Mouse (Mus musculus): ENCODE measurements around the gene Hoxc9. TPM values are rescaled to one million over a fixed set of nuclear protein-coding genes. Genes with fewer than 3 reads are reported as not detected.

Hoxc9 gene
- total RNA-seq, 2 experiments from 2014 or later, result not detected

- no peak overlapping the region for H3K27ac ChIP-seq
- TF ChIP-seq CTCF (conservative IDR thresholded peaks at IDR 0.05), result no peak
- DNase-seq (ENCODE audit: low spot score in 2 of 2), result no peak
- no peak overlapping the region for H3K4me3 ChIP-seq
These were observed 11.8 kb downstream of the Hoxc9 start for GRCm38 (mm10) chr15:102988078-102988477.

- DNase-seq (ENCODE audit: low spot score in 2 of 2), result no peak
- TF ChIP-seq CTCF (conservative IDR thresholded peaks at IDR 0.05), result no peak
- H3K4me3 ChIP-seq, result no peak within 1 kb of the TSS
- no peak within 1 kb of the TSS for H3K27ac ChIP-seq
These were observed 14.5 kb downstream of the Hoxc9 start, which contains the start of gene Hoxc8 for GRCm38 (mm10) chr15:102990461-102991397. Gene Hoxc8, plus strand, starts transcription at chr15:102990607.

- DNase-seq (ENCODE audit: low spot score in 2 of 2), result no peak
- no peak overlapping the region for H3K27ac ChIP-seq
- no peak for TF ChIP-seq CTCF (conservative IDR thresholded peaks at IDR 0.05)
- H3K4me3 ChIP-seq, result no peak overlapping the region
These were observed 15.5 kb downstream of the Hoxc9 start for GRCm38 (mm10) chr15:102991782-102992181.

- no peak for DNase-seq (ENCODE audit: low spot score in 2 of 2)
- Histone ChIP-seq H3K4me3 (no peak overlapping the region), H3K27ac (no peak overlapping the region)
- no peak for TF ChIP-seq CTCF (conservative IDR thresholded peaks at IDR 0.05)
These were observed 16.0 kb downstream of the Hoxc9 start for GRCm38 (mm10) chr15:102992206-102992605.

DNA sequence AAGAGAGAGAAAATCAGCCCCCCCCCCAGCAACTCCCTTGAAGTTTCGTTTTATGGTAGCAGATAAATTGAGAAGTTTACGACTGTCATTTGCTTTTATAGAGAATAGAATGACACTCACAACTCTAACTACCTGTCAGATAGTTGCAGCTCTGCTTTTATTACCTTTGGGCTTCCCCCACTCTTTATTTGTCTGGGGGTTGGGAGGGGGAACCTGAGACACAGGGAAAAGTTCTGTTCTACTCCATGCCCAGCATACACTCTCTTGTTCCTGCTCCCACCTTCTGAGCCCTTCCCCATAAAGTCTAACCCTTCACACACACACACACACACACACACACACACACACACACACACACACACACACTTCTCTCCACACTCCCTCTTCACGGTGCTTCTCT is 16.6 kb downstream of the Hoxc9 start:
- Histone ChIP-seq H3K27ac (no peak overlapping the region), H3K4me3 (no peak overlapping the region)
- DNase-seq (ENCODE audit: low spot score in 2 of 2), result no peak
- no peak for TF ChIP-seq CTCF (conservative IDR thresholded peaks at IDR 0.05)

DNA sequence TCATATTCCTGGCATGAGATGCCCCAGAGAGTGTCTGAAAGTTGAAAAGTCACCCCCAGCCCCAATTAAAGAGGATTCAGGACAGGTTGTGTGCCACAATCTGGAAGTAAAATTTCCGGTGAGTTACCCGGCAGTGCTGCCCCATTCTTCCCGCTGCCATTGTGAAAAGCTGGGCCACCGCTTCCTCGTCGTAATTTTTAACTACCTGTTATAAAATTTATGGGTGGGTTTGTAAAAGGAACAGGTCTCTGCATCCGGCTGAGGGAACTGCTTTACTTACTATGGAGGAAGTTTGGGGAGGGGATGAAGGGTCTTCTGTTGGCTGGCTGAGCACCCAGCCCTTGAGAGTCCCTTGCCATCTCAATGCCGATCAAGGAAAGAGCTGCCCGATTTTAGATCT is 20.3 kb downstream of the Hoxc9 start:
- no peak for TF ChIP-seq CTCF (conservative IDR thresholded peaks at IDR 0.05)
- no peak overlapping the region for H3K4me3 ChIP-seq
- H3K27ac ChIP-seq, result no peak overlapping the region
- no peak for DNase-seq (ENCODE audit: low spot score in 2 of 2)

DNA sequence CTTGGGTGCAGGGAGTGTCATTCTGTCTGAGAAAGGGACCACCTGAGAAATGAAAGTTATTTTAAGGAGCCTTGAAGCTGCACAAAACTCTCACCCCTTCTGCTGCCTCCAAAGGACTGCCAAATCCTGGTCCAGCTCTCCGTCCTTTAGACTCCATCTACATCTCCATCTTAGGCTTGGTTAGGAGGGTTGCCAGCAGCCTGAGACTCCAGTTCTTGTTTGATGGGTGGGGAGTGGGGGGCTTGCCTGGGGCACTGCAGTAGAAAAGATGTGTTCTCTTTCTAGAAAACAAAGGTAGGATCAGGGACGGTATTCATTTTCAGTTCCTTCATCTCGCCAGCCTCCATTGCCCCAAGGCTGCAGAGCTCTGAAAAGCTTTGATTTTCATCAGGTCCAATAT is 21.2 kb downstream of the Hoxc9 start:
- DNase-seq (ENCODE audit: low spot score in 2 of 2), result no peak
- H3K27ac ChIP-seq, result no peak overlapping the region
- no peak overlapping the region for H3K4me3 ChIP-seq
- no peak for TF ChIP-seq CTCF (conservative IDR thresholded peaks at IDR 0.05)

DNA sequence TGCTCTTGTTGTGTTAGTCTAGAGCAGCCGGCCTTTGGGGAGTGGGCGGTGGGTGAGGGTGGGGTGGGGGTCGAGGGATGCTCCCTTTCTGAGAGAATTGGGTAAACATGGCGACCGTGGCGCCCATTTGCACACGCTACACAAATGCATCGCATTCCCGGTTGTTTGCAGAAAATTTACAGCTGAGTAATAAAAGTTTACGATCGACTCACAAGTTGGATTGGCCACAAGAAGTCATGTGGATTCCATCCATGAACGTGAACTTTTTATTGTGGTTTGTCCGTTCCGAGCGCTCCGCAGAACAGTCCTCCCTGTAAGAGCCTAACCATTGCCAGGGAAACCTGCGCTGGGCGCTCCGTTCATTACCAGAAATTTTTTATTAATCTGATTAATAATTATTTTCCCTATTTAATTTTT is 21.7 kb downstream of the Hoxc9 start, which contains the start of gene Hoxc6:
Hoxc6 (plus strand) TSS at position 319 of the 417 bp plus-strand sequence.
- no peak within 1 kb of the TSS for H3K27ac ChIP-seq
- no peak for TF ChIP-seq CTCF (conservative IDR thresholded peaks at IDR 0.05)
- DNase-seq (ENCODE audit: low spot score in 2 of 2), result no peak
- peak within 1 kb of the TSS; percentile 51 for H3K4me3 ChIP-seq

DNA sequence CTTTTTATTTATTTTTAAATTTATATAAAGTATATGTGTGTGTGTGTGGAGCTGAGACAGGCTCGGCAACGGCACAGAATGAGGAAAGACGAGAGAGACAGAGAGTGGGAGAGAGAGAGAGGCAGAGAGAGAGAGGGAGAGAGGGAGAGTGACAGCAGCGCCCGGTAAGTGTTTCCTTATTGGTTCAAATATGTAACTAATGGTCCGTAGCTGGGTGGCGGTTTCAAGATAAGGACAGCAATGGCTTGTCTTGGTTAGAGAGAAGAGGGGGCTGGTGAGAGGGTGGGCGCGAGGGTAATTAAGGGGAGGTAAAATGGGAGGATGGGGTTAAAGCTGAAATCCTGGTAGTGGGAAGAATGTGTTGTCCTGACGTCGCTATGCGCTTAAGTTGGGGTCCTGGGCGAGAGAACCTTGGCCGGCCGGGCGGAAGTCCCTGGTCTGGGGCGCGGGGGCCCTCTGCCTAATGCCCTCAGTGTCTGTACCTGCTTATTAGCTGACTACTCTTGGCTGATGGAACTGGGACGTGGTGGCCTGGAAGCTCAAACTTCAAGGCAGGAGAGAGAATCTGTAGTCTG is 22.5 kb downstream of the Hoxc9 start:
- no peak for DNase-seq (ENCODE audit: low spot score in 2 of 2)
- Histone ChIP-seq H3K4me3 (peak overlapping the region; percentile 51), H3K27ac (no peak overlapping the region)
- TF ChIP-seq CTCF (conservative IDR thresholded peaks at IDR 0.05), result no peak

- TF ChIP-seq CTCF (conservative IDR thresholded peaks at IDR 0.05), result no peak
- Histone ChIP-seq H3K4me3 (peak overlapping the region; percentile 51), H3K27ac (no peak overlapping the region)
- DNase-seq (ENCODE audit: low spot score in 2 of 2), result peak; percentile 5 to 36
These were observed 23.1 kb downstream of the Hoxc9 start for GRCm38 (mm10) chr15:102999183-102999831.

GRCm38 (mm10) chr15:102999955-103000354 is 23.7 kb downstream of the Hoxc9 start:
- no peak for DNase-seq (ENCODE audit: low spot score in 2 of 2)
- TF ChIP-seq CTCF (conservative IDR thresholded peaks at IDR 0.05), result no peak
- H3K27ac ChIP-seq, result no peak overlapping the region

DNA sequence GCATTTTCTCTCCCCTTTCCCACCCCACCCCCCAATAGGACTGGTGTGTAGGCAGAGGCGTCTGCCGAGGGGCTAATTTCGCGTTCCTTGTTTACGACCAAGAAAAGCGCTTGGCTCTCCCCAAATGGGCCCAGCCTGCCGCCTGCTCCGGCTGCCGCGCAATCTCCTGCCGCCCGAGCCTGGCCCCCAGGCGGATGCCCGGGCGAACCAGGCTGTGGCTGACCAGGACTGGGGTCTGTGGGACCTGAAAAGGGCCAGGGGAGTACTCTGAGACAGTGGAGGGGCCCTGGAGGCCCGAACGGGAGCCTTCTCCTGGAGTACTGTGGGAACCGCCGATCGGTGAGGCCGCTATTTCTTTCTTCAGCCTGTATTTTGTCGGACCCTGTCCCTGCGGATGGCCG is 24.3 kb downstream of the Hoxc9 start:
- no peak overlapping the region for H3K4me3 ChIP-seq
- no peak overlapping the region for H3K27ac ChIP-seq
- TF ChIP-seq CTCF (conservative IDR thresholded peaks at IDR 0.05), result no peak
- no peak for DNase-seq (ENCODE audit: low spot score in 2 of 2)

More at GRCm38 (mm10) chr15:102999955-103000354, 23.7 kb downstream of the Hoxc9 start:
- no peak overlapping the region for H3K4me3 ChIP-seq

DNA sequence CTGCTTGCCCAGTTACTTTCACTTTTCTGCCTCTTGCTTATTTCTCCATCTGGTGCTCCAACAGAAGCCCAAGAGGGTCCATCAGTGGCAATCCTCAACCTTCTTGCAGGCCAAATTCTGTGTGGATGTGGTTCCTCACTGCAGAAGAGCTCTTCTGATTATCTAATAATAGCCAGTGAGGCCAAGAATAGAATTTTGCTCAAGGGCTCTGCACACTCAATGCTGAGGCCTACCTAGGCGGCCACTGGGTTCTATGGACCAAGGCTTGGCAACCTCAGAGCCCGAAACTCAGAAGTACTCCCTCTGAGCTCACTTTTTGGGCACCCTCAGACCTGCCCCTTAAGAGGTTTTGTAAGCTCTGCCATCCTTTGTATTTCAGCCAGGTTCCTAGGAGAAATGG is 25.1 kb downstream of the Hoxc9 start:
- H3K27ac ChIP-seq, result no peak overlapping the region
- DNase-seq (ENCODE audit: low spot score in 2 of 2), result no peak
- no peak for TF ChIP-seq CTCF (conservative IDR thresholded peaks at IDR 0.05)

More for the DNA sequence above, 25.1 kb downstream of the Hoxc9 start:
- no peak overlapping the region for H3K4me3 ChIP-seq

All from layer of hippocampus, adult 2 months (tissue).